Mouse (Mus musculus) small intestine, adult 2 months (tissue): ENCODE results near the gene Cela1.

Experiments
- CTCF ChIP-seq: fragments of 200-500 bp; IDR thresholded peaks from 2 replicates; pipeline ENCODE4 v1.5.1; 2012; ENCODE audit warnings: low read depth, mild to moderate bottlenecking, control low read depth, inconsistent platforms, low read length, moderate library complexity, mixed read lengths; ENCODE audit not compliant: insufficient replicate concordance, insufficient read length; ENCODE audit errors: extremely low read depth
- POLR2A ChIP-seq: fragments of 200-500 bp; IDR thresholded peaks from 2 replicates; pipeline ENCODE4 v1.6.1; 2012; ENCODE audit warnings: low read depth, mild to moderate bottlenecking, control low read depth, inconsistent platforms, low read length, moderate library complexity

DNA sequence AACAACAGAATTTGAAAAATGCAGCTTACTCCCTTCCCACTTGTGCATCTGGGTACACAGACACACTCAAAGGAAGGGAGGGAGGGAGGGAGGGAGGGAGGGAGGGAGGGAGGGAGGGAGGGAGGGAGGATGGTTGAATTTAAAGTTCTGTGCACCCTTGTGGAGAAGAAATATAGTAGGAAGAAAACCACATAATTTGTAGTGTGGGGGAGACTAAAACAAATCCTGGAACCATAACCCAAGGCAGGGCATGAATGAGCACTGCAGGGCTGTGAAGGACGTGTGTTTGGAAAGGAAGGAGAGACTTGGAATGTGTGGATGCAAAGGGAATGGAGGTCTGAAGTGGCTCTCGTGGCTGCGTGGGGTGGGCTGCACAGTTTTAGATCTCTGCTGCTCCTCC is 12.2 kb downstream of the Cela1 start:
- TF ChIP-seq CTCF (no peak), POLR2A (no peak)
